Mouse (Mus musculus) CH12.LX (cell line): ENCODE data around the gene Il4i1. TPM values are rescaled to one million over a fixed set of nuclear protein-coding genes. Genes with fewer than 3 reads are reported as not detected.

ENCODE experiments used
- DNase-seq: peaks from one replicate; pipeline ENCODE4 v3.0.0-alpha.2; 2013; ENCODE audit errors: extremely low read depth
- H3K27ac ChIP-seq: 2 replicates; pipeline ENCODE4 v1.5.1; 2012; ENCODE audit warnings: low read depth, mild to moderate bottlenecking, control low read depth, moderate library complexity; ENCODE audit not compliant: insufficient read depth
- H3K27me3 ChIP-seq: replicated peaks from 2 replicates; pipeline ENCODE3; 2012; ENCODE audit warnings: inconsistent platforms
- H3K36me3 ChIP-seq, 2 experiments: replicated peaks in 1 of 2; 2 replicates each; pipeline versions ENCODE3 to v1.6.1; 2012; ENCODE audit warnings: inconsistent platforms in 1 of 2, low read length in 1 of 2, mild to moderate bottlenecking in 1 of 2, mixed read lengths in 1 of 2, moderate library complexity in 1 of 2; ENCODE audit not compliant: control insufficient read depth in 1 of 2, insufficient read depth in 1 of 2
- H3K4me1 ChIP-seq, 2 experiments: 2 replicates each; pipeline ENCODE4 v1.6.1; 2012; ENCODE audit warnings: inconsistent platforms in 1 of 2, moderate library complexity in 1 of 2; ENCODE audit not compliant: insufficient read depth in 2 of 2, control insufficient read depth in 1 of 2
- H3K4me2 ChIP-seq: 2 replicates; pipeline ENCODE4 v1.6.1; 2012; ENCODE audit warnings: low read depth, mild to moderate bottlenecking, control low read depth; ENCODE audit not compliant: poor library complexity, insufficient read depth, severe bottlenecking
- H3K4me3 ChIP-seq, 3 experiments: fragments of 150-350 bp in 1 of 3; sonication (generic) in 1 of 3; replicated peaks in 1 of 3; 2 replicates each; pipeline versions ENCODE3 to v1.5.1; 2011 to 2012; ENCODE audit warnings: low read depth in 2 of 3, low read length in 2 of 3, mild to moderate bottlenecking in 2 of 3, moderate library complexity in 2 of 3, control low read depth in 1 of 3, improper control_type of control experiment in 1 of 3, inconsistent platforms in 1 of 3, mixed read lengths in 1 of 3; ENCODE audit not compliant: poor library complexity in 1 of 3
- H3K79me2 ChIP-seq: replicated peaks from 2 replicates; pipeline ENCODE4 v1.6.1; 2012; ENCODE audit warnings: mild to moderate bottlenecking, moderate library complexity; ENCODE audit not compliant: control insufficient read depth, poor library complexity, insufficient read depth, severe bottlenecking; ENCODE audit errors: extremely low read depth
- H3K9ac ChIP-seq: 2 replicates; pipeline ENCODE4 v1.6.1; 2012; ENCODE audit warnings: low read depth, mild to moderate bottlenecking, control low read depth, moderate library complexity; ENCODE audit not compliant: insufficient read depth
- H3K9me3 ChIP-seq: replicated peaks from 2 replicates; pipeline ENCODE3; 2012; ENCODE audit warnings: low read length, inconsistent platforms, mixed read lengths
- BHLHE40 ChIP-seq: IDR thresholded peaks from 2 replicates; pipeline ENCODE4 v1.6.1; 2011; ENCODE audit warnings: mild to moderate bottlenecking, low read depth, low read length, improper control_type of control experiment
- CHD2 ChIP-seq: IDR thresholded peaks from 2 replicates; pipeline ENCODE4 v1.6.1; 2011; ENCODE audit warnings: low read length, improper control_type of control experiment
- ELF1 ChIP-seq: IDR thresholded peaks from 2 replicates; pipeline ENCODE4 v1.6.1; 2014; ENCODE audit warnings: low read depth, mild to moderate bottlenecking, inconsistent platforms, low read length, improper control_type of control experiment
- EP300 ChIP-seq: IDR thresholded peaks from 2 replicates; pipeline ENCODE4 v1.6.1; 2011; ENCODE audit warnings: low read length, improper control_type of control experiment
- ETS1 ChIP-seq: conservative IDR thresholded peaks from 2 replicates; pipeline ENCODE4 v1.6.1; 2012; ENCODE audit warnings: low read depth, mild to moderate bottlenecking, inconsistent platforms, low read length, improper control_type of control experiment, moderate library complexity
- HCFC1 ChIP-seq: IDR thresholded peaks from 2 replicates; pipeline ENCODE4 v1.6.1; 2012; ENCODE audit warnings: low read depth, mild to moderate bottlenecking, inconsistent platforms, low read length, improper control_type of control experiment
- IRF4 ChIP-seq: IDR thresholded peaks from 2 replicates; pipeline ENCODE4 v1.6.1; 2014; ENCODE audit warnings: low read depth, mild to moderate bottlenecking, inconsistent platforms, low read length, improper control_type of control experiment
- JUN ChIP-seq: IDR thresholded peaks from 2 replicates; pipeline ENCODE4 v1.6.1; 2011; ENCODE audit warnings: low read depth, mild to moderate bottlenecking, low read length, improper control_type of control experiment, moderate library complexity; ENCODE audit not compliant: insufficient read depth
- JUND ChIP-seq: conservative IDR thresholded peaks from 2 replicates; pipeline ENCODE4 v1.6.1; 2011; ENCODE audit warnings: low read depth, low read length, improper control_type of control experiment
- KAT2A ChIP-seq: IDR thresholded peaks from 2 replicates; pipeline ENCODE4 v1.6.1; 2012; ENCODE audit warnings: low read length, improper control_type of control experiment, inconsistent platforms; ENCODE audit not compliant: insufficient replicate concordance
- MEF2A ChIP-seq: IDR thresholded peaks from 2 replicates; pipeline ENCODE4 v1.6.1; 2014; ENCODE audit warnings: low read depth, mild to moderate bottlenecking, inconsistent platforms, low read length, improper control_type of control experiment, borderline replicate concordance
- MXI1 ChIP-seq: IDR thresholded peaks from 2 replicates; pipeline ENCODE4 v1.6.1; 2011; ENCODE audit warnings: mild to moderate bottlenecking, low read depth, low read length, improper control_type of control experiment
- NELFE ChIP-seq: IDR thresholded peaks from 2 replicates; pipeline ENCODE4 v1.6.1; 2011; ENCODE audit warnings: low read depth, low read length, improper control_type of control experiment
- POLR2A ChIP-seq: IDR thresholded peaks from 2 replicates; pipeline ENCODE4 v1.6.1; 2011; ENCODE audit warnings: low read depth, mild to moderate bottlenecking, improper control_type of control experiment, low read length
- RCOR1 ChIP-seq: conservative IDR thresholded peaks from 2 replicates; pipeline ENCODE4 v1.6.1; 2012; ENCODE audit warnings: low read depth, mild to moderate bottlenecking, inconsistent platforms, low read length, improper control_type of control experiment
- SIN3A ChIP-seq: IDR thresholded peaks from 2 replicates; pipeline ENCODE4 v1.6.1; 2012; ENCODE audit warnings: low read length, improper control_type of control experiment, inconsistent platforms
- SMC3 ChIP-seq: IDR thresholded peaks from 2 replicates; pipeline ENCODE4 v1.6.1; 2011; ENCODE audit warnings: low read depth, low read length, improper control_type of control experiment
- TCF12 ChIP-seq: IDR thresholded peaks from 2 replicates; pipeline ENCODE4 v1.6.1; 2014; ENCODE audit warnings: low read depth, mild to moderate bottlenecking, inconsistent platforms, low read length, improper control_type of control experiment
- UBTF ChIP-seq: IDR thresholded peaks from 2 replicates; pipeline ENCODE4 v1.6.1; 2012; ENCODE audit warnings: low read depth, mild to moderate bottlenecking, inconsistent platforms, low read length, improper control_type of control experiment, moderate library complexity
- USF2 ChIP-seq: conservative IDR thresholded peaks from 2 replicates; pipeline ENCODE4 v1.6.1; 2011; ENCODE audit warnings: low read depth, low read length, improper control_type of control experiment
- ZC3H11A ChIP-seq: IDR thresholded peaks from 2 replicates; pipeline ENCODE4 v1.6.1; 2012; ENCODE audit warnings: low read depth, mild to moderate bottlenecking, inconsistent platforms, low read length, improper control_type of control experiment
- ZMIZ1 ChIP-seq: IDR thresholded peaks from 2 replicates; pipeline ENCODE4 v1.6.1; 2012; ENCODE audit warnings: low read depth, mild to moderate bottlenecking, inconsistent platforms, low read length, improper control_type of control experiment
- dilution Hi-C: fragments of 300-500 bp; cut with MboI; formaldehyde crosslinking; loops from 2 replicates; pipeline ENCODE4 v1.14.3; 2020; ENCODE audit warnings: low sequenced_read_pairs; ENCODE audit not compliant: extremely low pct_unique_long_range_greater_than_20kb, extremely low pct_ligation_motif_present
- in situ Hi-C: fragments of 300-500 bp; cut with MboI; formaldehyde crosslinking; loops from 3 replicates; pipeline ENCODE4 v1.14.3; 2019; ENCODE audit warnings: low sequenced_read_pairs, low pct_ligation_motif_present, low pct_unique_long_range_greater_than_20kb, mixed read lengths
- polyA plus RNA-seq: library from polyadenylated mRNA; unstranded; fragments of >175 nt; gene quantifications from 2 replicates; pipeline ENCODE4 v1.2.1, GENCODE M21; 2012; ENCODE audit warnings: low read depth; ENCODE audit not compliant: insufficient read length
- total RNA-seq, 2 experiments: library from RNA; depleted of rRNA; stranded (reverse); fragments of 300-350 nt in 1 of 2; fragments of >200 nt in 1 of 2; gene quantifications; 2 replicates each; pipeline ENCODE4 v1.2.3; 2012 to 2014

Il4i1 gene
- total and polyA plus RNA-seq, 3 experiments: 17.6 to 57.5 (median 49.2) TPM

- Histone ChIP-seq H3K27me3 (no peaks in the 10 kb centered on the region), H3K4me3 (peak overlapping the region in 1 of 3 experiments; percentile 21), H3K4me2 (no peak overlapping the region), H3K9ac (no peak overlapping the region), H3K4me1 (peaks cover 36 to 81% of the 10 kb centered on the region in 2 experiments), H3K79me2 (no peaks in the 10 kb centered on the region), H3K9me3 (peaks cover 33% of the 10 kb centered on the region), H3K27ac (no peak overlapping the region), H3K36me3 (peaks cover 71 to 80% of the 10 kb centered on the region in 2 experiments)
- dilution Hi-C loops (no loop called here), in situ Hi-C loops (no loop called here)
- peak; percentile 11; the same call in 1 of the 2 replicates for TF ChIP-seq POLR2A
- no peak for TF ChIP-seq HCFC1
- no peak for DNase-seq
Observed at GRCm38 (mm10) chr7:44839491-44840191, 23.5 kb downstream of the Il4i1 start.

- Histone ChIP-seq H3K9ac (no peak overlapping the region), H3K4me2 (no peak overlapping the region), H3K9me3 (peaks cover 33% of the 10 kb centered on the region), H3K36me3 (peaks cover 79 to 88% of the 10 kb centered on the region in 2 experiments), H3K79me2 (no peaks in the 10 kb centered on the region), H3K4me3 (no peak overlapping the region), H3K27ac (no peak overlapping the region), H3K27me3 (no peaks in the 10 kb centered on the region), H3K4me1 (peaks cover 36 to 73% of the 10 kb centered on the region in 2 experiments)
- no peak for DNase-seq
- no peak for TF ChIP-seq SMC3
- peak; percentile 21; the same call in 1 of the 2 replicates for TF ChIP-seq ZMIZ1
- no peak for TF ChIP-seq POLR2A
- TF ChIP-seq UBTF: no peak
- no peak for TF ChIP-seq NELFE
- dilution Hi-C loops (no loop called here), in situ Hi-C loops (no loop called here)
Observed at GRCm38 (mm10) chr7:44840426-44840825, 24.2 kb downstream of the Il4i1 start.

- no peaks in the 10 kb centered on the region for H3K27me3 ChIP-seq
- H3K27ac ChIP-seq: peak overlapping the region; percentile 68
- no peak overlapping the region for H3K4me2 ChIP-seq
- no peak for TF ChIP-seq KAT2A
- TF ChIP-seq MEF2A: peak; percentile 72
- TF ChIP-seq ETS1: peak; percentile 27; the same call in 1 of the 2 replicates
- no peak for TF ChIP-seq MXI1
- TF ChIP-seq JUN: no peak
- 0 out of 2 replicates have a peak, but pooled peaks have one; percentile 16 for TF ChIP-seq POLR2A
- TF ChIP-seq IRF4: 0 out of 2 replicates have a peak, but pooled peaks have one; percentile 25
- TF ChIP-seq EP300: peak; percentile 59
- no peak for TF ChIP-seq ZC3H11A
- TF ChIP-seq USF2: no peak
- no peak for TF ChIP-seq JUND
- no peak for TF ChIP-seq RCOR1
- TF ChIP-seq BHLHE40: peak; percentile 36; the same call in 1 of the 2 replicates
- peak; percentile 66; the same call in 1 of the 2 replicates for TF ChIP-seq ZMIZ1
- no peak for TF ChIP-seq HCFC1
- TF ChIP-seq TCF12: peak; percentile 67; the same call in 1 of the 2 replicates
- TF ChIP-seq ELF1: peak; percentile 54; the same call in 1 of the 2 replicates
- peak; percentile 51; the same call in 1 of the 2 replicates for TF ChIP-seq SIN3A
- TF ChIP-seq CHD2: 0 out of 2 replicates have a peak, but pooled peaks have one; percentile 26
- H3K9me3 ChIP-seq: peaks cover 33% of the 10 kb centered on the region
- in situ Hi-C loops: no loop called here
- no peak for DNase-seq
- peak overlapping the region in 1 of 3 experiments; percentile 14 for H3K4me3 ChIP-seq
- H3K9ac ChIP-seq: no peak overlapping the region
- H3K36me3 ChIP-seq: peaks cover 93 to 98% of the 10 kb centered on the region in 2 experiments
- H3K4me1 ChIP-seq: peaks cover 31 to 65% of the 10 kb centered on the region in 2 experiments
- dilution Hi-C loops: no loop called here
- H3K79me2 ChIP-seq: no peaks in the 10 kb centered on the region
Observed at GRCm38 (mm10) chr7:44841825-44842463, 25.8 kb downstream of the Il4i1 start.
